Mouse (Mus musculus) CH12.LX (cell line): Measurements from ENCODE around the gene Ifna14.

Experiments used
- BHLHE40 ChIP-seq: IDR thresholded peaks from 2 replicates; pipeline ENCODE4 v1.6.1; 2011; ENCODE audit warnings: mild to moderate bottlenecking, low read depth, low read length, improper control_type of control experiment
- CTCF ChIP-seq, 2 experiments: IDR thresholded peaks in 1 of 2; conservative IDR thresholded peaks in 1 of 2; 2 replicates each; pipeline ENCODE4 v1.5.1; 2011 to 2012; ENCODE audit warnings: low read depth in 2 of 2, low read length in 2 of 2, improper control_type of control experiment in 1 of 2, inconsistent platforms in 1 of 2, mild to moderate bottlenecking in 1 of 2, moderate library complexity in 1 of 2
- IRF4 ChIP-seq: IDR thresholded peaks from 2 replicates; pipeline ENCODE4 v1.6.1; 2014; ENCODE audit warnings: low read depth, mild to moderate bottlenecking, inconsistent platforms, low read length, improper control_type of control experiment
- NRF1 ChIP-seq: IDR thresholded peaks from 2 replicates; pipeline ENCODE4 v1.6.1; 2014; ENCODE audit warnings: low read depth, mild to moderate bottlenecking, inconsistent platforms, low read length, improper control_type of control experiment, moderate library complexity
- POLR2A ChIP-seq: IDR thresholded peaks from 2 replicates; pipeline ENCODE4 v1.6.1; 2011; ENCODE audit warnings: low read depth, mild to moderate bottlenecking, improper control_type of control experiment, low read length
- USF2 ChIP-seq: conservative IDR thresholded peaks from 2 replicates; pipeline ENCODE4 v1.6.1; 2011; ENCODE audit warnings: low read depth, low read length, improper control_type of control experiment
- ZC3H11A ChIP-seq: IDR thresholded peaks from 2 replicates; pipeline ENCODE4 v1.6.1; 2012; ENCODE audit warnings: low read depth, mild to moderate bottlenecking, inconsistent platforms, low read length, improper control_type of control experiment
- ZMIZ1 ChIP-seq: IDR thresholded peaks from 2 replicates; pipeline ENCODE4 v1.6.1; 2012; ENCODE audit warnings: low read depth, mild to moderate bottlenecking, inconsistent platforms, low read length, improper control_type of control experiment

DNA sequence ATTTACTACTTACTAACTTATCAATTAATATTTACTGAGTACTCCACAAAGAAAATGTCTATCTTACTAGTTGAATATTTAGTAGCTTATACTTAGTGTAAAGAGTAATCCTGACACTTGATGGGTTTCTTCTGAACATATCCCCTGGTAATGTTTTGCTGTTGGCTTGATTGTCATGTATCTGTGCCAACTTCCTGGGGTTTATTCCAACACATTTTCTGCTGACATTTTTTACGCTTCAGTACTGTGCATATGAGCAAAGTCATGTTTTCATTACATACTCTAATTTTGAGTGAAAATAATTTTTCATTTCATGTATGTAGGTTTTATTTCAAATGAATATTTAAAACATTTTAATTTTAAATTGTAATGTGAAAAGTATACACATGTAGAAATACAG is 36.7 kb downstream of the Ifna14 start:
- no peak for TF ChIP-seq ZMIZ1
- no peak for TF ChIP-seq NRF1
- TF ChIP-seq CTCF (conservative IDR thresholded peaks at IDR 0.05 in 1 of 2, IDR thresholded peaks at IDR 0.05 in 1 of 2; ENCODE audit: low read depth in 2 of 2, low read length in 2 of 2): no peak
- TF ChIP-seq USF2: no peak
- no peak for TF ChIP-seq POLR2A
- TF ChIP-seq BHLHE40: no peak
- no peak for TF ChIP-seq IRF4
- no peak for TF ChIP-seq ZC3H11A
